Mouse (Mus musculus) adrenal gland (tissue): Measurements from ENCODE around the gene Scml4.

Source experiments
- intact Hi-C: fragments of 180-260 bp; cut with DNase I; formaldehyde crosslinking; loops from one replicate; pipeline ENCODE4 v1.15.1; 2025

Scml4 gene

DNA sequence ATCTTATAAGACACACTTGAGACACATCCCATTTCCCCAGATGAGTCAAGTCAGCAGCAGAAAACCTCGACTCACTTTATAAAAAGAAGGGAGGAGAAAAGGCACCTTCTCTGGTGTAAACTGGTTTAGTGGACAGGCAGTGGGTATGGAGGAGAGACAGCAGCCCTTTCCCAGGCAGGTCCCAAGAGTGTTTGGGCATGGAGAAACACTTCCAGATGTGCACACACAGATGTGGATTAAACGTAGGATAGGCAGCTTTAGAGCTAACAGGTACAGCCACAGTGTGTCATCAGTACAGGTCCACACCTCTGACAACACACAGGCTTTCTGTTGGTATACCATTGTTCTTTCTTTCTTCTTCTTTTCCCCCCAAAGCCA is 400 bp upstream of the Scml4 start:
- intact Hi-C loops: no loop called here

DNA sequence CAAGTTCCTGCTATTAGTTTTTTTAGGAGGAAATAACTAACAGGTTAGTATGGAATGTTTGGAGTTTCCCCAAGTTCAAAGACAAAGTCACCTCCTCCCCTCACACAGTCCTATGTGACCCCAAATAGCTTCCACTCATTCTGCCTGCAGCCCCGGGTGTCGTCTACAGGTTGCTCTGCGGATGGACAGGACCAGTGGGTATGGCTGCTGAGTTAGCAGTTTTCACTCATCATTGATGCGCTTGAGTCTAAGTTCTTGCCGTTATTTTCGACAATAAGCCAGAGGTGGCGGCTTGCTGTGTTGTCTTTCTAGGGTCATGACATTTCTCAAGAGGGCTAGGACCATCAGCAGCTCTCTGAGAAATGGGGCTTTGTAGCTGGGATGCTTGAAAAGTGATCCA is 1.3 kb downstream of the Scml4 start:
- intact Hi-C loops: no loop called here

DNA sequence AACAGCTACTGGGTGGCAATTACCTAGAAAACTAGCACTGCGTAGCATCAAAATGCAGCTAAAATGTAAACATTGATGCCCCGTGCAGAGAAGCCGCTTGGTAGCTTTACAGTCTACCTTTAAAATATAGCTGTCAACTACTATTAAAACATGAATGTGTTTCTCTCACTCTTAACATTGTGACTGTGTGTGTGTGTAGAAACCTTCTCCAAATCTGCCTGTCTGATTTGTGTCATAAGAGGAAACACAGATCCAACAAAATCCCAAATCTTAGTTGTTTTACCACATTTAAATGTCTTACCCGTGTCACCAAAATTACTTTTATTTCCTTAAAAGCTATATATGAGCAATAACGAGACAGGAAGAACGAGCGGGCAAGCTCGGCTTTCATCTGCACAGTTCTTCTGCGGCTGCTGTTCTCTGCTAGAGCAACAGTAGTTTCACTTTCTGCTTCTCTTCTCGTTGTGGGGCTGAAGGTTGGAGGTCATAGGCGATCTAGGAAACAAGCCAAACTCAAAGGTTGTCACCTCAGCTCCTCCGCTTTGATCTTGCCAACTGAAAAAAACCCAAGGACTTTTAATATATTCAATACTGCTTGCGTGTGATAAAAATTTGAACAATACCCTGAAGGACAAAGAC is 2.1 kb downstream of the Scml4 start:
- intact Hi-C loops: no loop called here

DNA sequence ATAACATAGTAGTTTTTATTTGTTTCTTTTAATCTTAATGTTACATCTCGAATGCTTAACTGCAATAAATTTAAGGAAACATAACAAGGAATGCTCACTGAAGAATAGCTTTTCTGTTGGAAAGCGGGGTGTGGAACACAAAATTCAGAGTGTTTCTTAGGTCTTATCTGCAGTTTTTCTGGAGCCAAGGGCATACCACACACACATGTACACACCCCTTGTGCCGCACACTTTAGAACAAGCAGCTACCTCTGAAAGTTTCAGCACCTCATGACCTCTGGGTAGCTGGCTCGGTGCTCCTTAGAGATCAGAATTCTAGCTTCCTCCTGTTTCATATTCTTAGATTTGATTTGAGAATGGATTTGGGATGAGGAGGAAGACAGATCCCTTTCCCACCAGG is 2.6 kb downstream of the Scml4 start:
- intact Hi-C loops: no loop called here

DNA sequence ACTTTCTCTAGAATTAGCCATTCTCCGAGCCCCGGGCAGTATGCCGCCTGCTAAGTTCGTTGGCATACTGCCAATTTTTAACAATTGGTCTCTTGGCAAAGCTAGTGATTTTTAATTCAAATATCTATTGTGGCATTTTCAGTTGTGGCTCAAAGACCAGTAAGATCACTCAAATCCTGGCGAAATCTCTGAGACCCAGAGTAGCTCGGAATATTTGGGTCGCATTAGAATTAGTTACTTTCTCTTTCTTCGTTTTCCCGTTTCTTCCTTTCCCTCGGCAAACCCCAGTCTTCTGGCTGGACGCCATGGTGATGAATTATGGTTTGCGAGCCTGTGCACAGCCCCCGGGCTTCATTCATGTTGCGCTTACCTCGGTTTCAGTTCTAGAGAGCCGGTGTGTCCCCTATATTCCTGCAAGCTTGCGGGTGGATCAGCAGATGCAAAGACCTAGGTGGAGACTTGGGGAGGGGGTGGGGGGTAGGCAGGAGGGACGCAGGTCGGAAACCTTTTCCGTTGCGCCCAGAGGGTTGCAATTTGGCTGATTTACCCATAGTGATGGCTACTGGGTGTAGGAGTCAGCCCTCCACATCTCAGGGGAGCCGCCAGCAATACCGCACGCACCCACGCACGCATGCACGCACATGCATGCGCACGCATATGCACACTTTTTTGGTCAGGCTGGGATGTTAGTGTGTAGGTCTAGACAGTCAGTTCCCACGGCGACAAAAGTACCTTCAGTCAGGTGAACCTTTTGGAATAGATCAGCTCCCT is 3.6 kb downstream of the Scml4 start:
- intact Hi-C loops: no loop called here

DNA sequence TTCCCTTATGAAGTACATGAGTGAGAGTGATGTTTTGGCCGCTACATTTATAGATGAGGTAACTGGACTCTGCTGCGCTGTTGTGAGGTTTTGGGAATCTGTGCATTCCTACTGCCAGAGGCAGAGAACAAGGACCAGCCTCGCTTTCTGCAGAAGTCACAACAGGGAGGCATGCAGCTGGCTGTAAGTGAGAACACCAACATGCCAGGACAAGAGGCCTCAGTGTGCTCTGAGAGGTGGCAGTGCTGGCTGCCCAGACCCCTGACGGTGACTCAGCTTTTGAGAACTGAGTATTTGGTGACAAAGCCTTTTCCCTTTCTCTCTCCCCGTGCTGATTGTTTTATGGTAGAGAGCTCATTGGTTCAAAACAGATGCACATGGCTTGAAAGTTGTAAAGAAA is 4.5 kb downstream of the Scml4 start:
- intact Hi-C loops: no loop called here

DNA sequence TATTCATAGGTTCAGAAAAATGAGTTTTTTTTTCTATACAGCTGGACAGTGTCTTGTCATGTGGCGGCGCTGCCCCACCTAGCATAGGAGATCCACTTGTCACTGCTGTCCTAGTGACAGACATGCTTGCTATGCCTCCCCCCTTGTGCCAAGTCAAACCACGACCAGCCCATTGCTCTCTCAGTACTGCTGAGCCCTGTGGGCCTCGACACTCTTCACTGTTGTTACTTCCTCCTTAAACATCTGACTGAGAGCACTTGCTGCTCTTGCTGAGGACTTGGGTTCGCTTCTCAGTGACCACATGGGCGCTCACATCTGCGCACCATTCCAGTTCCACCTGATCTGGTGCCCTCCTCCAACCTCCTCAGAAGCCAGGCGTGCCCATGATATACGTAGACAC is 8.2 kb downstream of the Scml4 start:
- intact Hi-C loops: no loop called here

DNA sequence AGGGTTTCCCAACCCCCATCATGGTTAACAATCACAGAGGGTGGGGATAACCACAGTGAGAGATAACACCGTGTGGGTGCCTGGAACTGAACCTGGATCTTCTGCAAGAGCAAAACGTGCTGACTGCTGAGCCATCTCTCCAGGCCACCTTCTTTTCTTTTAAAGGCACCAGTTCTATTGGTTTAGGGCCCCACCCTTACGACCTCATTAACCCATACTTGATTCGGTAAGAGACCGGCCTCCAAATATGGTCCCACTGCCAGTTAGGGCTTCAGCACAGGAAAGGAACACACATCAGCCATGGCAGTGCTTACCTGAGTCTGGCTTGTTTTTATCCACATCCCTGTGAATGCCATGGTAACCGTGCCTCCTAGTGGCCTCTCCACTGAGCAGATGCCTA is 9.3 kb downstream of the Scml4 start:
- intact Hi-C loops: no loop called here

DNA sequence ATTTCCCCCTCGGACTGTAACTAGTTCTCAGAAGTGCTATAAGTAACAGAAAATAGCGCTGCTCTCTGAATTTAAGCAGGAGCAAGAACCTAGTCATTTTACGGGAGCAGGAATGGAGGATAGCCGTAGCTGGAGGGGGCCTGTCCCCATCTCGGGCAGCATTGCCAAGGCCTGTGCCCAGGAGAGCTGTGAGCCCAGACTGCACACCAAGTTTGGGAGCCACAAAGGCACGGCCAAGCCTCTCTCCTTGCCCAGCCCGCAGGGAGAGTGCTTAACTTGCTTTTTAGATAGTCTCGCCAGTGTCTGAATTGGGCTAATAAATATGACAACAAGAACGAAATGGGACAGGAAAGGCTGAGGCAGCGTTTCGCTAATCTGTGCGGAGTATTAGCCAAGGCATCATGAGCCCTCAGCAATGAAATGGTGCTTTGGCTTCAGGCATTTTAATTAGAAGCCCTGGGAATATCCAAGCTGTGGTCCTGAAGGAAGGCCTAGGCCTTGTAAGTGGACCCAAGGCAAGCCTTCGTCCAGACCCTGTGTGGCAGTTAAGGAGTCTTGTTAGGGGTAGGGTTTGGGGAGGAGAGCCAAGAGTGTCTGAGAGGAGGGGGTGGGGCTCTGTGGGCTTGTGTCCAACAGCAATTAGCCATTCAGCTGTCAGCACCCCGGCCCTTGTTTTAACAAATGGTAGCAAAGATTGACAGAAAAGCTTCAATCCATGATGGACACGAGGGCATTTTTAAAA is 12.3 kb downstream of the Scml4 start:
- intact Hi-C loops: no loop called here

DNA sequence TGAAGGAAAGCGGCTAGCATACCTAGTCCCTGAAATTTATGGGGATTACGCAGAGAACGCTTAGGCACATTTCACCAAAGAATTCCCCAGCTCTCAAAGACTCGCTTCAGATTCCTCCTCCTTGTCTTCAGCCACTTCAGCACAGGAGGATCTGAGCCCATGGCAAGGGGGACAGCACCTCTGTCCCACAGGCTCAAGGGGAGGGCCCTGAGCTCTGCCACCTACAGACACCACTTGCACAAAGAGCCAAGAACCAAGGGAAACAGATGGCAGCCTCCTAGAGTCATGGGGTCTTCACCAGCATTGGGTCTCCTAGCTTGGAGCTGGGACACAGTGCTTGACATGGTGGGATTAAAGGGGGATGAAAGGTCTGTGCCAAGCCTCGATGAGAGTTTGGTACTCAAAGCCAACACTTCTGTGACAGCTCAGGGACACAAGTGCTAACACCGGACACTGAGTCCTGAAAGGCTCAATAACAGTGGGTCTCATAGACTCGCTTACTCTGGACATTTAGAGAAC is 13.0 kb downstream of the Scml4 start:
- intact Hi-C loops: no loop called here

DNA sequence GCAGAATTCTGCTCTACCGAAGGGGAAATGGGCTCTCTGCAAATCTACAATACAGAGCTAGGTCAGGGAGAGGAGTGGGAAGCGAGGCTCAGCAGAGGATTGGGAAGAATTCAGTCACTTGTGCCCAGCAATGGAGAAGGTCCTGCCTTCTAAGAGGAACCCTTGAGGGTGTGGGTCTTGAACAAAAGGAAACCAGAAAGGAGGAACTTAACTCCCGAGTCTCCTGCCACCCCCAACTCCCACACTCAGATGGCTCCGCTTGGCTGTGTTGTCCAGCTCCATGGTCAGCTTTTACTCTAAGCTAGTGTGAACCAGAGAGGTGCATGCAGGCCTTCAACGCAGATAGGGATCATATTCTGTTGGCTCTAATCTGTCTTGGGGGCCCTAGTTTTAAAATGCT is 16.0 kb downstream of the Scml4 start:
- intact Hi-C loops: no loop called here

DNA sequence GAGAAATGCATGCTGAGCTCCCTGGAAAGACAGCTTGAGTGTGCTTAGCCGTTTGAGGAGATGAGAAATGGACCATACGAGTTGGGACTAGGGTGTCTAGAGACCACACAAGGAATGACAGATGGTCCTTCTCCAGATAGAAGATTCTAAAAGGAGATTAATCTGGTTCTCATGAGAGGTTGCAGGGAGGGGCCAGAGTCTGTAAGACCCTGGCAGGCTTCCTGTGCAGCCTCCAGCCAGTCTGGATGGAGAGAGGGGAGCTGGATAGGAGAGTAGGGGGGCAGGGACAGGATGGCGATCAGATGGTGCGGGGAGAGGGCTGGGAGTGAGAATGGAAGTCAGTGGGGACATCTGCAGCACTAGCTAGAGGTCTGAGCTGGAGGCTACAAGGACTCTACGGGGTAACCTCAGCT is 19.1 kb downstream of the Scml4 start:
- intact Hi-C loops: no loop called here

DNA sequence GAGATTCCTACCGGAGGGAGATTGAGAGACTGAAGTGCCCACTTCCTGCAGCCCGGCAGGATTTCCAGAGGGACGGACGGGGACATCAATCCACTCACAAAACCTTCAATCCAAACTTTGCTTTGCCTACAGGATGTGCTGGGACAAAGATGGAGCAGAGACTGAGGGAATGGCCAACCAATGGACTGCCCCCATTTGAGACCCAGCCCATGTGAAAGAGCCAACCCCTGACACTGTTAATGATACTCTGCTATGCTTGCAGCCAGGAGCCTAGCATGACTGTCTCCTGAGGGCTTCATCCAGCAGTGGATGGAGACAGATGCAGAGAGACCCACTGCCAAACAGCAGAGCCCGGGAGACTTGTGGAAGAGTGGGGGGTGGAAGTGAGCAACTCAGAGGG is 19.5 kb downstream of the Scml4 start:
- intact Hi-C loops: no loop called here

DNA sequence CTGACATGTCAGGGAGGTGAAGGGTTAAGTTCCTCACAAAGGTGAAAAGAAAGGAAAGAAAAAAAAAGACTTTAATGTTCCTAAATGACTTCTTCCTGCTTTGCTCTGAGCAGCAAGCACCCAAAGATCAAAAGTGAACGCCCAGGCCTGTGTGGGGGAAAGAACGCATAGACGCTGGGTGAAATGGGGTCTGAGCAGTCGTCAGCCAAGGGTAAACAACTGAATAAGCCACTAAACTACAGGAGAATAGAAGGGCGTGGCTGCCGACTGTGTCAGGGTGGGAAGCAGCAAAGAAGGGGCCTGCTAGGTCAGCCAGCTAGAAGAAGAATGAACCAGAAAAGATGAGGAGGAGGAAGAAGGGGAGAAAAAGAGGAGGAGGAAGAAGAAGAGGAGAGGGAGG is 26.9 kb downstream of the Scml4 start:
- intact Hi-C loops: no loop called here

DNA sequence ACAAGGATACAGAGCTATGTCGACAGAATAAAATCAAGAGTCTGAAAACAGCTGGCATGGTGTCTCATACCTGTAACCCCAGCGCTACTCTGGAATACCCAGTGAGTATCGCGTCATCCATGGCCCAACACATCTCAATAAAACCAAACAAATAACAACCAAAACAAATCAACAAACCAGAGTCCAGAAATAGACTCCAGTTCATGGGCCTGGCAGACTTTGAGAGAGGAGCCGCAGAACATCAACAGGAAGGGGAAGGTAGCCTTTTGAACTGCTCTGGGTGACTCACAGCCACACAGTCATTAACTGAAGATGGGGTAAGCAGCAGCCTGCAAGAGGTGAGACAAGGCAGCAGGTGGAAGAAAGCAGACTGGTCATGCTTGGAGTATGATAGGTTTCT is 28.1 kb downstream of the Scml4 start:
- intact Hi-C loops: no loop called here

DNA sequence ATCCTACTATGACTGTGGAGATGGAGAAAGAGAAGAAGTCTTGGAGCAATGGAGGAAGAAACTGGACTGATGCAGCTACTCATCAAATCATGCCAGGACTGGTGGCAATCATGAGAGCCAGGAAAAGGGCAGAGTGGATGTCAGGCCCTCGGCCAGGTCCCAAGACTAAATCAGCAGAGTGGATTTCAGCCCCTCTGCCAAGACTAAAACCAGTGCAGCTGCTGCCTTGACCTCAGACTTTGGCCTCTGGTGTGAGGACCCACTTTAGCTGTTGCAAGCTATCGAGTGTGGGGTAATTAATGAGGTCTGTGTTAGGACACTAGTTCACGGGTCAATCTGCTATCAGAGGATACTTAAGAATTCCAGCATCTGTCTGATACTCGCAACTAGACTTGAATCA is 30.2 kb downstream of the Scml4 start:
- intact Hi-C loops: no loop called here

DNA sequence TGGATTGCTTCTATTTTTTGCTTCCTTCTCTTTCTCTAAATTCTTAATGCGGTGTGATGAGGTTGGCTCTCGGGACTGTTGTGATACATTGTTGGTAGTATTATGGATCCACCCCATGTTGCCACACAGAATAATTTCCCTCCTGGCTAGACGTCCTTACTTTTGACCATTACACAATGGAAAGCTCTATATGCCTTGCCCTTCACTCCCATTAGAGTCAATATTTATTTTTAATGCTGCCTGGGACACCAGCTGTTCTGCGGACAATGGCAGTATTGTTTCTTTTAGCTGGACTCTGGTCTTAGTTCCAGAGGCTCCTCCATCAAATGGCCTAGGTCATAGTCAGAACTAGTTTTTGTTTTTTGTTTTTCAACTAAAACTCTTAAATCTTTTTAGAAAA is 32.1 kb downstream of the Scml4 start:
- intact Hi-C loops: no loop called here

DNA sequence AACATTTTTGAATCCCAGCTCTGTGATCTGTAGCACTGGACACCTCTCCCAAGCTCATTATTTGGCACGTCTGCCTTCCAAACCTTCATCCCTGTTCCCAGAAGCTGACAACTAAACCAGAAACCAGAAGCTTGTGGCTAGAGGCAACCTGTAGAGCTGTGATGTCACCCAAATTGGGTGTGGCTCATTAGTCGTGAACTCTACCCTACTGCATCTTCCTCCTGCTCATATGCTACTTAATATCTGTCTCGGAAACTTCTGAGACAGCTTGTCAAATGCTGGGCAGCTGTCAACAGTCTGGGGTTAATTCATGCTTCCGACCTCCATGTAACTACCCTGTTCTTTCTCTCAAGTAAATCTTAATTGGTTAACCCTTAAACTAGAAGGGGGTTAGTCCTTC is 32.8 kb downstream of the Scml4 start:
- intact Hi-C loops: no loop called here

DNA sequence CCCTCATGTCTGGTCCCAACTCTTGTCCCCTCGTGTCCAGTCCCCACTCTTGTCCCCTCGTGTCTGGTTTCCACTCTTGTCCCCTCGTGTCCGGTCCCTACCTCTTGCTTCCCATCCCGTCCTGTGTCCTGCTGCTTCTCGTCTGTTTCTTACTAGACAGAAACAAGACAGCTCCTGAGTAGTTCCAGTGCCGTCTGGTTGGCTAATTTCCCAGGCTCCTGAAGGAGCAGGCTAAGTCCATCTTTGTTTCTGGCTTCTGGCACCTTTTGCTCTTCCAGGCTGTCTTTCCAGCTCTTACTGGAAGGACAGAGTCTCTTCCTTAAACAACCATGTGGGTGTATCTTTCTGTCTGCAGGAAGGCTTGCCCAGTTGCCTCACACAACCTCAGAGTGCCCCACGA is 33.7 kb downstream of the Scml4 start:
- intact Hi-C loops: no loop called here

DNA sequence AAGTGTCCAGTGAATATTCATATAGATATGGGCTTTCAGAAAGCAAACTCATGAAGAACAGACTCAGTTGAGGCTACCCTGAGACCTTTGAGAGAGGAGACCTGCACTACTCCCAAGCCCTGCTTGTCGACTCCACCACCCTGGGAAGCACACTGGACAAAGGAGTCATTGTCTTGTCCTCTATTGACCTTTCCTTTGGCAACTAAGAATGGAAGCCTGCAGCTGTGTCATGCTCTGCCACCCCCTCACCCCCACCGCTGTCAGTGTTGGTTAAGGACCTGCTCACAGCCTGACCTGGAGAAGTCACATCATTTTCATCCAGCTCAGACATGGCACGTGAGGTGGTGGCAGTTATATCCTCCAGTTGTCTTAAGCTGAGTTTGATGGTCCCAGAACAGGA is 34.1 kb downstream of the Scml4 start:
- intact Hi-C loops: no loop called here

DNA sequence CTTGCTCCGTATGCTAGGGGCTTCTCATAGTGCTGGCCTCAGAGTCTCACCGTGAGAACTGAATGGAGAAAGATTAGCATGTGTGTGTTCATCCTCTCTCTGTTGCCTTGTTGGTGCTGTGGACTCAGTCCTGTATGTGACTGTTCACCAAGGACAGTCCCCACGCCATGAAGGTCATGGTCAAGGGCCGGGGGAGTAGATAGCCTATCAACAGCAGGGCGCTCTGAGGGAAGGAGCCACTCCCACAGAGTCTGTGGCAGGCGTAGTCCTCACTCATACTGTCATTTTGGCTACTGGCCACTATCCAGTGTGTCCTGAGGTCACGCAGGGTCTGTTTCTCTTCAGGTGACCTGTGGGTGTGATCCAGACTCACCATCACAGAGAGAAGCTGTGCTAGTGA is 34.5 kb downstream of the Scml4 start:
- intact Hi-C loops: no loop called here

DNA sequence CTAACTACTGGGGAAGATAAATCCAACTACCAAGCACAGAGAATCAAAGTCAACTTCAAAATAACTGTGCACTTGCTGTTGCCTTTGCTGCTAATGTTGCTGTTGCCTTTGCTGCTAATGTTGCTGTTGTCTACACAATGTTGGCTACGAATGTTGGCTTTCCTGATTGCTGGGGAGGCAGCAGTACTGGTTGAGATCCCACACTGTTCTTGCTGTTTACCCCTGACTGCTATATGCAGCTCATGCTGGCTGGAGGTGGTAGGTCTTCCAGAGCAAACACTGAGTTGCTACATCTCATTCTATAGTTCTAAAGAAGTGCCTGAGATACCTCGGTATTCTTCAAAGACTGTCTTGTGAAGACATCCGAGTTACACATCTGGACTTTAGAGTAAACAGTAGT is 36.5 kb downstream of the Scml4 start:
- intact Hi-C loops: no loop called here

DNA sequence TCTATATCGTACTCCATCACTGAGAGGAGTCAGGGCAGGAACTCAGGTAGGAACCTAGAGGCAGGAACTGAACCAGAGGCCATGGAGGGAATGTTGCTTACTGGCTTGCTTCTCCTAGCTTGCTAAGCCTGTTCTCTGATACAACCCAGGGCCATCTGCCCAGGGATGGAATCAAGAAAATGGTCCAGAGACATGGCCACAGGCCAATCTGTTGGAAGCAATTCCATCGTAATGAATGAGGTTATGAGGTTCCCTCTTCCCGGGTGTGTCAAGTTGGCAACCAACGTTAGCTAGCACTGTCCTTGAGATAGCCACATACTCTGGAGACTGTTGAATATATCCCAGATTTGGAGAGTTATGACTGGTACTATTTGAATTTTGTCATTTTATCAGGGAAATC is 37.0 kb downstream of the Scml4 start:
- intact Hi-C loops: no loop called here
